Mouse (Mus musculus) limb, embryonic 12.5 days (tissue): ENCODE data around the gene Las1l. TPM values are rescaled to one million over a fixed set of nuclear protein-coding genes. Genes with fewer than 3 reads are reported as not detected.
A peak's percentile ranks its signal among the peaks of the same experiment; 100 is the strongest.
"Not testable (repeated sequence)": the region's sequence is repeated elsewhere in the genome, so short reads cannot be mapped to it uniquely, and the experiment has no call there.

Experiments
- ATAC-seq: fragments of 200-750 bp; cut with Nextera tagmentation; 2 replicates; pipeline ENCODE4 v1.8.0; 2017; ENCODE audit warnings: low read depth, moderate TSS enrichment; ENCODE audit not compliant: insufficient number of reproducible peaks, insufficient read depth, low FRiP score, low TSS enrichment
- H3K27ac ChIP-seq: fragments of 300-500 bp; sonication (generic); 2 replicates; pipeline ENCODE4 v1.5.1; 2016; ENCODE audit warnings: mild to moderate bottlenecking, moderate library complexity
- H3K27me3 ChIP-seq: fragments of 300-500 bp; sonication (generic); 2 replicates; pipeline ENCODE4 v1.6.1; 2016; ENCODE audit warnings: mild to moderate bottlenecking, moderate library complexity
- H3K36me3 ChIP-seq: fragments of 300-500 bp; sonication (generic); 2 replicates; pipeline ENCODE4 v1.6.1; 2016; ENCODE audit warnings: mild to moderate bottlenecking, moderate library complexity
- H3K4me1 ChIP-seq: fragments of 300-500 bp; sonication (generic); replicated peaks from 2 replicates; pipeline ENCODE4 v1.6.1; 2016
- H3K4me2 ChIP-seq: fragments of 300-500 bp; sonication (generic); 2 replicates; pipeline ENCODE4 v1.6.1; 2016; ENCODE audit warnings: mild to moderate bottlenecking, moderate library complexity
- H3K4me3 ChIP-seq: fragments of 300-500 bp; sonication (generic); replicated peaks from 2 replicates; pipeline ENCODE4 v1.5.1; 2016; ENCODE audit warnings: mild to moderate bottlenecking
- H3K9ac ChIP-seq: fragments of 300-500 bp; sonication (generic); replicated peaks from 2 replicates; pipeline ENCODE4 v1.6.1; 2016; ENCODE audit warnings: mild to moderate bottlenecking, moderate library complexity
- H3K9me3 ChIP-seq: fragments of 300-500 bp; sonication (generic); 2 replicates; pipeline ENCODE4 v1.6.1; 2016; ENCODE audit warnings: mild to moderate bottlenecking, moderate library complexity
- whole genome bisulfite sequencing: fragments of 180-500 bp; shearing (Covaris S2); methylation state at CpG from one replicate; pipeline ENCODE4 v1.1.7; 2016; 5-methylcytosine and 5-hydroxymethylcytosine counted together
- polyA plus RNA-seq: library from polyadenylated mRNA; unstranded; fragments of >200 nt; fragmentation: Nextera tagmentation; extraction: Ambion mirVana; gene quantifications from 2 replicates; pipeline ENCODE4 v1.2.1, GENCODE M21; 2016

Gene Las1l
- polyA plus RNA-seq: 63.1 and 67.1 TPM in 2 replicates

GRCm38 (mm10) chrX:95956497-95957293 lies at the start of gene Las1l:
Gene Las1l, minus strand, starts transcription at chrX:95956962.
- H3K36me3 ChIP-seq: no peaks in the 10 kb centered on the region
- peak; percentile 100 for ATAC-seq
- no peak within 1 kb of the TSS for H3K27ac ChIP-seq
- no peaks in the 10 kb centered on the region for H3K4me1 ChIP-seq
- peak within 1 kb of the TSS; percentile 52 for H3K4me3 ChIP-seq
- peak within 1 kb of the TSS; percentile 45 for H3K9ac ChIP-seq
- 21% methylated on average over 42 of the region's 42 CpGs for WGBS
- H3K27me3 ChIP-seq: peaks cover 4% of the 10 kb centered on the region; the same call in 1 of the 2 replicates
- H3K4me2 ChIP-seq: peak within 1 kb of the TSS; percentile 62
- H3K9me3 ChIP-seq: no peaks in the 10 kb centered on the region

- no peaks in the 10 kb centered on the region for H3K36me3 ChIP-seq
- H3K9me3 ChIP-seq: no peaks in the 10 kb centered on the region
- no peak for ATAC-seq
- H3K4me1 ChIP-seq: no peaks in the 10 kb centered on the region
- peaks cover 4% of the 10 kb centered on the region; the same call in 1 of the 2 replicates for H3K27me3 ChIP-seq
- H3K4me2 ChIP-seq: no peak overlapping the region
- H3K27ac ChIP-seq: no peak overlapping the region
- no peak overlapping the region for H3K4me3 ChIP-seq
- 73% methylated on average over 6 of the region's 6 CpGs for WGBS
- H3K9ac ChIP-seq: no peak overlapping the region
Observed at GRCm38 (mm10) chrX:96006395-96006794, 49.6 kb upstream of the Las1l start.

- Histone ChIP-seq H3K36me3 (no peaks in the 10 kb centered on the region), H3K9ac (no peak overlapping the region), H3K4me3 (no peak overlapping the region), H3K9me3 (no peaks in the 10 kb centered on the region), H3K4me2 (no peak overlapping the region), H3K27me3 (no peaks in the 10 kb centered on the region), H3K27ac (no peak overlapping the region), H3K4me1 (no peaks in the 10 kb centered on the region)
- WGBS: 77% methylated on average over 6 of the region's 6 CpGs
- ATAC-seq: no peak
Observed at GRCm38 (mm10) chrX:95999601-96000000, 42.8 kb upstream of the Las1l start.

DNA sequence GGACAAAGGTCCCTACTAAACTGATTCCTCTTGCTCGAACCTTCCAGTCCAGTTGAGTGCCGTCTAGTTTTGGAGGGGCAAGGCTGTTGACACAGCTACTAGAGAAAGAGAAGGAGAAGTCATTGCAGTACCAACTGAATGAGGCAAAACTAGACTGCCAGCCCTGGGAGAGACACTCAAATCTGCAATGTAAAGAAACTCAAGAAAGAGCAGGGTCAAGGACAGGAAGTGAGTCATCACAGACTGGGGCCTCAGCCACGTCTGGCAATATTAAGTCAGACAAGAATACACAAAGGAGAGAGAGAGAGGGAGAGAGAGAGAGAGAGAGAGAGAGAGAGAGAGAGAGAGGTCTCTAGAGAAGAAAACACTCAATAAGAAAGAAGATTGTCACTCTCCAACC lies 36.4 kb upstream of the Las1l start:
- Histone ChIP-seq H3K27ac (no peak overlapping the region), H3K4me1 (no peaks in the 10 kb centered on the region), H3K4me3 (no peak overlapping the region), H3K27me3 (no peaks in the 10 kb centered on the region), H3K4me2 (no peak overlapping the region), H3K9ac (no peak overlapping the region), H3K36me3 (no peaks in the 10 kb centered on the region), H3K9me3 (no peaks in the 10 kb centered on the region)
- no peak for ATAC-seq
- WGBS: 68% methylated on average over 3 of the region's 3 CpGs

DNA sequence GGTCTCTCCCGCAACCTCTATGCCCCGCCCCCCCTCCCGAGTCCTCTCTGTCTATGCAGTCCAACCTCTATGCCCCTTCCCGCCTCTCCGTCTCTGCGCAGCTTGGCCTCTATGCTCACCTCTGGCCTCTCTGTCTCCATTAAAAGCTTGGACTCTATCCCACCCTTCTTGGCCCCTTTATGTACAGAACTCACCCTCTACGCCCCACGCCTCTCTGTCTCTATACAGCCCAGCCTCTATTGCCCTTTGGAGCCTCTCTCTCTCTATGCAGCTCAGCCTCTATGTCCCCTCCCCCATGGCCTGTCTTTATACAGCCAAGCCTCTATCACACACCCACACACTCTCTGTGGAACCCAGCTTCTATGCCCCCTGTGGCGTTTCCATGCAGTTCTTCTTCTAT lies 13.2 kb upstream of the Las1l start:
- WGBS: 94% methylated on average over 8 of the region's 9 CpGs
- Histone ChIP-seq H3K27ac (no peak overlapping the region), H3K27me3 (no peaks in the 10 kb centered on the region; the same call in 1 of the 2 replicates), H3K9ac (no peak overlapping the region), H3K9me3 (no peaks in the 10 kb centered on the region), H3K4me3 (no peak overlapping the region), H3K4me2 (no peak overlapping the region), H3K4me1 (no peaks in the 10 kb centered on the region; the same call in 1 of the 2 replicates), H3K36me3 (no peaks in the 10 kb centered on the region)
- no peak for ATAC-seq

GRCm38 (mm10) chrX:95969116-95969515 lies 12.4 kb upstream of the Las1l start:
- Histone ChIP-seq H3K9me3 (no peaks in the 10 kb centered on the region), H3K4me3 (no peak overlapping the region), H3K27ac (no peak overlapping the region), H3K36me3 (no peaks in the 10 kb centered on the region), H3K27me3 (no peaks in the 10 kb centered on the region; the same call in 1 of the 2 replicates), H3K4me2 (peak overlapping the region; percentile 57; the same call in 1 of the 2 replicates), H3K9ac (no peak overlapping the region), H3K4me1 (no peaks in the 10 kb centered on the region; the same call in 1 of the 2 replicates)
- WGBS: 52% methylated on average over 6 of the region's 6 CpGs
- no peak; the same call in 1 of the 2 replicates for ATAC-seq

DNA sequence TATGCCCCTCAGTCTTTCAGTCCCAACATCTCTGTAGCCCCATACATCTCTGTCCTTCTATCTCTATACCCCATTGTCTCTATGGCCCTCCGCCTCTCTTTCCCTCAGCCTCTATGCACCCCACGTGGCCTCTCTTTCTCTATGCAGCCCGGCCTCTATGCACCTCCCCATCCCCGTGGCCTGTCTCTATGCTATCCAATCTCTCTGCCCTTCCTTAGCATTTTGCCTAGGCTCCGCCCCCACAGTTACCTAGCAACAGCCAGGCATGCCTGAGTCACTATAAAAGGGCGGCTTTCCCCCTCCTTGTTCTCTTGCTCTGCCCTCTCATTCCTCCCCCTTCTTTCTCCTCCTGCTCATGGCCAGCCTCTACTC lies 11.8 kb upstream of the Las1l start:
- Histone ChIP-seq H3K9me3 (no peaks in the 10 kb centered on the region), H3K4me2 (peak overlapping the region; percentile 57), H3K9ac (peak overlapping the region; percentile 57), H3K4me3 (peak overlapping the region; percentile 47), H3K4me1 (no peaks in the 10 kb centered on the region; the same call in 1 of the 2 replicates), H3K27ac (peak overlapping the region; percentile 85), H3K27me3 (no peaks in the 10 kb centered on the region; the same call in 1 of the 2 replicates), H3K36me3 (no peaks in the 10 kb centered on the region)
- ATAC-seq: peak; percentile 95
- WGBS: 27% methylated on average over 6 of the region's 6 CpGs

GRCm38 (mm10) chrX:95967847-95968593 lies 11.3 kb upstream of the Las1l start:
- Histone ChIP-seq H3K4me1 (no peaks in the 10 kb centered on the region; the same call in 1 of the 2 replicates), H3K27me3 (no peaks in the 10 kb centered on the region; the same call in 1 of the 2 replicates), H3K9me3 (no peaks in the 10 kb centered on the region), H3K4me3 (peak overlapping the region; percentile 47), H3K9ac (peak overlapping the region; percentile 57), H3K4me2 (peak overlapping the region; percentile 57), H3K27ac (peak overlapping the region; percentile 85), H3K36me3 (no peaks in the 10 kb centered on the region)
- WGBS: 25% methylated on average over 26 of the region's 28 CpGs
- ATAC-seq: peak; percentile 88

- H3K4me3 ChIP-seq: no peak overlapping the region
- H3K27me3 ChIP-seq: no peaks in the 10 kb centered on the region; the same call in 1 of the 2 replicates
- H3K9ac ChIP-seq: no peak overlapping the region
- H3K27ac ChIP-seq: no peak overlapping the region
- H3K4me2 ChIP-seq: no peak overlapping the region
- 85% methylated on average over 6 of the region's 6 CpGs for WGBS
- no peak for ATAC-seq
- H3K36me3 ChIP-seq: no peaks in the 10 kb centered on the region
- H3K4me1 ChIP-seq: no peaks in the 10 kb centered on the region; the same call in 1 of the 2 replicates
- no peaks in the 10 kb centered on the region for H3K9me3 ChIP-seq
Observed at GRCm38 (mm10) chrX:95965036-95965435, 8.3 kb upstream of the Las1l start.

- 76% methylated on average over 2 of the region's 2 CpGs for WGBS
- H3K9ac ChIP-seq: no peak overlapping the region
- no peaks in the 10 kb centered on the region for H3K4me1 ChIP-seq
- H3K36me3 ChIP-seq: no peaks in the 10 kb centered on the region
- ATAC-seq: no peak
- H3K9me3 ChIP-seq: no peaks in the 10 kb centered on the region
- no peaks in the 10 kb centered on the region; the same call in none of the 2 replicates for H3K27me3 ChIP-seq
- no peak overlapping the region for H3K4me3 ChIP-seq
- no peak overlapping the region for H3K27ac ChIP-seq
- H3K4me2 ChIP-seq: no peak overlapping the region
Observed at GRCm38 (mm10) chrX:95963366-95963765, 6.6 kb upstream of the Las1l start.

DNA sequence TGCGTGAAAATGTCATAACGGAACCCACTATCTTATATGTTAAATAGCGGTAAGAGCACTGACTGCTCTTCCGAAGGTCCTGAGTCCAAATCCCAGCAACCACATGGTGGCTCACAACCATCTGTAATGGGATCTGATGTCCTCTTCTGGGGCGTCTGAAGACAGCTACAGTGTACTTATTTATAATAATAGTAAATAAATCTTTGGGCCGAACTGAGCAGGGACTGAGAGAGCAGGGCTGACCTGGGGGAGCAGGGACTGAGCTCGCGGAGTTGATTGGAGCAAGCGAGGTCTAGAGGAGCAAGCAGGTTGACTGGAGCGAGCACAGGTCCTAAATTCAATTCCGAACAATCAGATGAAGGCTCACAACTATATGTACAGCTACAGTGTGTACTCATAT lies 699 bp upstream of the Las1l start:
- Histone ChIP-seq H3K4me3 (peak overlapping the region; percentile 52), H3K4me2 (peak overlapping the region; percentile 49)
- H3K9me3 ChIP-seq, H3K9ac ChIP-seq, ATAC-seq, H3K27ac ChIP-seq, H3K4me1 ChIP-seq, H3K27me3 ChIP-seq, H3K36me3 ChIP-seq: not testable (repeated sequence)
- 42% methylated on average over 11 of the region's 11 CpGs for WGBS
